Mouse (Mus musculus) cerebellum, adult 9-11 months (tissue): ENCODE measurements around the gene Bag3.
A peak's percentile ranks its signal among the peaks of the same experiment; 100 is the strongest.

Experiments used
- DNase-seq: peaks from one replicate; pipeline ENCODE4 v3.0.0; 2022

The Bag3 gene

DNA sequence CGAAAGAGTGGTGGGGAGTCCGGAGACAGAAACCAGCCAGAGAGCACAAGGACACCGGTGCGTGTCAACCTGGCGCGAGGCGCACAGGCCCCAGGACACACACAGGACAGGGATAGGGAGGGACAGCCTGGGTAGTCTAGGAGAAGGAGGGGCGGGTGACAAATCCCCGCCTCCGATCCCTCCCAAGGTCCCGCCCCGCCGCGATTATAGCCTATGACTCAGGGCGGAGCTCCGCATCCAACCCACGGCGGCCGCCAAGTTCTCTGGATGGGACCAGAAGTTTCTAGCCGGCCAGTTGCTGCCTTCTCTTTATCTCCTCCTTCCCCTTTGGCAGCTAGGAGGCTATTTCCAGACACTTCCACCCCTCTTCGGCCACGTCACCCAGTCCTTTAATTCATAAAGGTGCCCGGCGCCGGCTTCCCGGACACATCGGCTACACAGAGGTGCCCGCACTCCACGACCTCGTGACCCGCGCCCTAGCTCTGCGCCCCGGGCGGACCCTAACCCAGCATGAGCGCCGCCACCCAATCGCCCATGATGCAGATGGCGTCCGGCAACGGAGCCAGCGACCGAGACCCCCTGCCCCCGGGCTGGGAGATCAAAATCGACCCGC lies at the start of gene Bag3:
Gene Bag3, plus strand, starts transcription at position 268 of the 613 bp plus-strand sequence.
- DNase-seq = peak; percentile 86

DNA sequence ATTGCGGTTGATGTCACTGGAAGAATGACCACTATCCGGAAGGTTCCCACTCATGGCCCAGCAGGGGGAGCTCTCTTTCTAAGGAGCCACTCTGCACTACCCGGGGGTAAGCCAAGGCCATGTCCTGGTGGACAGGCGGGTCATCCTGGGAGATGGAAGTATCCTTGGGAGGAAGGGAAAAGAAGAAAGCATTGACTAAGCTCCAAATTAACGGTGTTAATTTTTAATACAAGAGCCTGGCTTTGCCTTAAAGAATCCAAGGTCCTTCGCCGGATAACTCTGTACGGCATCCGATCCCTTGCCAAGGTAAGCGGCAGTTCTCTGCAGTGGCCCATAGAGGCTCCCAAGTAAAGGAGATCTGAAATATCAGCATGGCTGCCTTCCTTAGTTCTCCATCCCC lies 49.1 kb upstream of the Bag3 start:
- DNase-seq = peak; percentile 87

DNA sequence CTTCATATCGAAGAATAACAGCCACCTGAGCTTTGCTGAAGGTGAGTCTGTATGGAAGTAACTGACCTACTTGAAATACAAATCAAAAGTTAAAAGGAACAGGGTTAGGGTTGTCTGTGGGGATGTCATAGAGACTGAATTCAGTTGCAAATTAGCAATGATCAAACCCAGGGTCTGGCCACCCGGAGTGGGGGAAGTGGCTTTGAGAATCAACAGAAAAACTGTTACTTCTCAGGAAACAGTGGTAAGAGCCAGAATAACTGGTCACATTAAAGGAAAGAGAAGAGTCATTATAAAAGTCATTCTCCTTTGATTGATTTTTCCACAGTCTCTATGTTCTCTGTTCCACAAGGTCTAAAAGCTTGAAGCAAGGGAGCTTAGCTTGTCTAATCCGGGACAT lies 34.4 kb upstream of the Bag3 start:
- DNase-seq = no peak

DNA sequence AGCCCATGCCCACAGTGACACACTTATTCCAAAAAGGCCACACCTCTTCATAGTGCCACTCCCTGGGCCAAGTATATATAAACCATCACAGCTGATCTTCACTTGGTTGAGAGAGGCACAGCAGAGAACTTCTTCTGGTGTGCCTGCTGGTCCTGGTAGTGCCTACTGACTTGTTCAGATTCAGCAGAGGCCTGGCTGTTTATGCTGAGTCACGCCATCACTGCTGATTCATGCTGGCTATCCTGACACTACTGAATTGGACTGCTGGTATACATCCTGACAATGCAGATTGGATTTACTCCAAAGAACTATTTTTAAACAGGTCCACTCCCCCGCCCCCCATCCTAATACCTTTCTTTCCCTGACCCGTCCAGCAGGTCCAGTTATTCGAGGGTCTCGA lies 28.9 kb upstream of the Bag3 start:
- DNase-seq = no peak

DNA sequence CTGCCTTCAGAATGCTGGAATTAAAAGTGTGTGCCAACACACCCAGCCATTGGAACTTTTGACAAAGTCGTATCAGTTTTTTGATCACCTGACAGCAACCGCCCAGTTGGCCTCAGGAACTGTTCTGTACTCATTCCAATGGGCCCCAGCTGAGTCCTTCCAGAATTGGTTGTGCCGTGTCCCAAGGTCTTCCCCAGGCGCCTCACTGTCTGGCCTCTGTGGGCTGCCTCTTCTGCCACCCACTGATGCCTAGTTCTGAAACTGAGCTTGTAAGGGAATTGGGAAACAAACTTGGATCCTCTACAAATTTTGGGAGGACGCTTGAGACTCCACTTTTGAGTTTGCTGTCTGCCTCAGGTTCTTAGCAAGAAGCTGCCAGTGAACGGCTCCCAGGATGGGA lies 23.6 kb upstream of the Bag3 start:
- no peak for DNase-seq

DNA sequence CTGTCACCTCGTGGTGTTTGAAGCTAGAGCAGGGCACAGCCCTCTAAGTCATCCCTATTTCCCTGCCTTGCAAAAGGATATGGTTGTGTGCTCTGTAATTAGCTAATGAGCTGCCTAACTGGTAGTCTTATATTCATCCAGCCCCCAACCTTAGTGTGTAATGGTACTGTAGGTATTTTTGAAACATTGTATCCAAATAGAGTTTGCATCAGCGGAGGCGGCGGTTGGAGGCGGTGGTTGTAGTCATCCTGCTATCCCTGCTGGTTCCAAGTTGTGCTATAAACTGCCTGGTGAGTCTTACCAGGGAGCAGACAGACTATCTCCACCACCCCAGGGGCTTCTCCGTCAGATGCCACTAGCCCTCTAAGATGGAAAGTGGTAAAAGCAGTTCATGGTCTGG lies 19.3 kb upstream of the Bag3 start:
- no peak for DNase-seq

DNA sequence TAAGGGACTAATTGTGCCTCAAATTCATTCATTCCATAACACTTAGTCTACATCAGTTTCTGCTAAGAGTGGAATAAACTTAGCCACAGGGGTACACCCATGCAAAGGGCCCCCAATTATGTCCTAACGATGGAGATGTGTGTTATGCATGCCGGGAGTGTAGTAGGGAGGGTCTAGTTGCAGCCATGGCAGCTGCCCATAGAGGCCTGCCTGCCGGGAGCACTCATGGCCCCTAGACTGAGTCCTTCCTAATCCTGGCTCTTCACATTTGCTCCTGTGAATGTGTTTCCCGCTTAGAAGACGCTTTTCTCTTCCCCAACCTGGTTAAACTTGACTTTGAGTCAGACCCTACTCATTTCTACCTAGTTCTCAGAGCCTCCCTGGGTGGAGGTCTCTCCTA lies 11.5 kb upstream of the Bag3 start:
- no peak for DNase-seq

DNA sequence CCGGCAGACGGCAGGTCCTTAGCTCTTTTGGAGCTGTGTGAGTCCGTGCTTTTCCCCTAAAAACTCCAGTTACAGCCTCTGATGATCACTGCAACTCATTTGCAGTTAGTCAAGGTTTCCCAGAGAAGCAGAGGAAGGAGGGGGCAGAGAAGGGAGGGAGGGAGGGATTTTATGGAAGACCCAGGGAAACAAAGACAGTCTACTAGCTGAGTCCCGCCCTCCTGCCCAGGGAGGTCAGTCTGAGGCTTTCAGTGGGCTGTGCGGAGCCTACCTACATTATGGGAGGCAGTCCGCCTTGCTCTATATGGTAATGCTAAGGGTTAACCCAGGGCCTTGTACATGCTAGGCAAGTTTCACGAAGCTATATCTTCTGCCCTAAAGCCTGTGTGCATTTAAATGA lies 9.9 kb upstream of the Bag3 start:
- no peak for DNase-seq

DNA sequence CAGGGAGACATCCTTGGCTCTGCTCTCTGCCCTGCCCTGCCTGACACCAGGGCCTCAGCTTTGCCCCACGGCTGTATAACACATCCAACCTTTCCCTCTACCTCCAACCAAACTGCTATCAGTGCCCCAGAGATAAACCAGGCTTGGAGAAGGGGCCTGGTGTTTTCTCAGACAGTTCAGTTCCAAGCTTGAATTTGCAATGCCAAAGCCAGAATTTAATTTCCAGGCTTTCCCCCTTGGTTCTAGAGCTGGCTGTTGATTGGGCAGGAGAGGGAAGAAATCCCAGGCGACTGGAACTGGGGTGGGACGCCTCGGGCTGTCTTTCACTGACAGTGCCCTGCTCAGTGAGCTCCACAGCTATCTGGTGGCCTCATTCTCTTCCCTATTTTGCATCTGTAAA lies 9.1 kb upstream of the Bag3 start:
- no peak for DNase-seq

DNA sequence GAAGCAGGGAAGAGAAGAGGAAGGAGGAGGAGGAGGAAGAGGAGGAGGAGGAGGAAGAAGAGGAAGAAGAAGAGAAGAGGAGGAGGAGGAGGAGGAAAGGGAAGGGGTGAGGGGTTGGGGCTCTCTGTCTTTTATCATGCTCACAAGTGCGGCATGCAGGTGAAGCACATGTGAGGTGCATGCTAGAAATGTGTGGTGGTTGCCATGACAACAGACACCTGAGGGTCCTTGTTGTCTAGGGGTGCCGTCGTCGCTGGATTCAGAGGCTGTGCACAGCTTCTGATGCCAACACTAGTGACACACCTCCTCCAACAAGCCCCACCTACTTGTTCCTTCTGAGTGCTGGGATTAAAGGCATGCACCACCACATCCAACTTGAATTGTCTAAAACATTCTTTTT lies 7.1 kb upstream of the Bag3 start:
- DNase-seq = no peak

DNA sequence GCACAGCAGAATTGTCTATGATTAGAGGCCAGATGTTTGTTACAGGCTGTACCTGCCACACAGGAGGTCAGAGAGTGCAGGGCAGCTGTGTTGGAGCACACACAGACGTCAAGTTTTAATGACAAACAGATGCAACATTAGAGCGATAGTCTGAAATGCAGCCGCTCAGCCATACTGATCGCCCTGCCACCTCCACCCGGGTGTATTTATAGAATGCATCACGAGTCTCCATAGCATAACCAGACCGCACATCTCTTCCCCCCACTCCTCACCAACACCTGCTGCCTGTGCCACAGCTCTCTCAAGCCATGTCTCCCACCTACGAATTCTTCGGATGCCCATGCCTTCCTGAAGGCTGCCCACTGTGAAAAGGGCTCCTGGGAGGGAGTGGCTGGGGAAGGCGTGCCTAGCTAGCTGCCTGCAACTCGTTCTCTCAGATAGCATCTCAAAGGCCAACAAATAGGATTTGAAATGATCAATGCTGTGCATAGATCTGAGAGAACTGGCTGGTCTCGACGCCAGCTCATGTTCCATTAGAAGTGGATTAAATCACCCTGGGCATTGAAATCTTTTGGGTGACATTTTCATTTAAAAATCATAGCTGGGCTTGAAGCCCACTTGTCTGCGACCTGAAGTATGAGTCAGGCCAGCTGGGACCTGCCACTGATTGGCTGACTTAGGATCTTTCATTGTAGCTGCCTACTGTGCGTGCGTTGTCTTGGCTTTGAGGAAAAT lies 3.9 kb upstream of the Bag3 start:
- DNase-seq = no peak

DNA sequence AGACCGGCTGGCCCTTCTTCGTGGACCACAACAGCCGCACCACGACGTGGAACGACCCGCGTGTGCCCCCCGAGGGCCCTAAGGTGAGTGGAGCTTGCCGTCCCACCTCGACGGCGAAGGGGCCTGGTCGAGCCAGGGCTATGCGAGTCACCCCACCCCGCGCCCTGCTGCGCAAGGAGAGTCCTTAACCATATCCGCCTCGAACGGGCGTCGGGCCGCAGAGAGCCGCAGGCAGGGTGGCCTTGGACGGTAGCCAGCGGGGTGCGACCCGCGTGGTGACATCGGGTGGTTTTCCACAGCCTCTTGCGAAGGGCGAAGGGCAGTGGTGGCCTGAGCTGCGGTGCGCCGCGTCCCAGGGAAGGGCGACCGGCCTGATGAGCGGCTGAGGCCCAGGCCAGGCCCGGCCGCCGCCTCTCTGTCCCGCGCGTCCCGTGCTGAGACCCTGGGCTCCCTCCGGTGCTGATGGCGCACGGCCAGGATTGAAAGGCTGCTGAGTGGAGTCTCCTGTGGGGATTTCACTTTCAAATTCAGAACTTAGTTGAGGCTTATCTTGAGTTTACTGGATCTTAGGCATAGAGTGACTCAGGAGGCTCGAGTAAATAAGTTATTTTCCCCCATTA lies 656 bp downstream of the Bag3 start:
- DNase-seq = peak; percentile 62

DNA sequence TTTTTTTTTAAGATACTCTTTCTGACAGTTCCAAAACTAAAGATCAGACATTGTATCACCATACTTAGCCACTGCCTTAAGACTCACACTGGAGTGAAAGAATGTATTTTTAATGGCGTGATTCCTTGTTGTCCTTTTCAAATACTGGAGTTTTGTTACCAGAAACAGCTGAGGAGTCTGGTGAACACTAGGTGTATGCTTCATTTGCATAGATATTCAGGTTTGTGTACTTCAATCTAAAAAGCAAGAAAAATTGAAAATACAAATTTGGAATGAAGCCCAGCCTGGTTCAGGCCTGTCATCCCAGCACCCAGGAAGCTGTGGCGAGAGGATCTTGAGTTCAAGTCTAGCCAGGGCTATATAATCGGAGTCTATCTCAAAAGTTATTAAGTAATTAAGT lies 1.2 kb downstream of the Bag3 start:
- peak; percentile 8 for DNase-seq

DNA sequence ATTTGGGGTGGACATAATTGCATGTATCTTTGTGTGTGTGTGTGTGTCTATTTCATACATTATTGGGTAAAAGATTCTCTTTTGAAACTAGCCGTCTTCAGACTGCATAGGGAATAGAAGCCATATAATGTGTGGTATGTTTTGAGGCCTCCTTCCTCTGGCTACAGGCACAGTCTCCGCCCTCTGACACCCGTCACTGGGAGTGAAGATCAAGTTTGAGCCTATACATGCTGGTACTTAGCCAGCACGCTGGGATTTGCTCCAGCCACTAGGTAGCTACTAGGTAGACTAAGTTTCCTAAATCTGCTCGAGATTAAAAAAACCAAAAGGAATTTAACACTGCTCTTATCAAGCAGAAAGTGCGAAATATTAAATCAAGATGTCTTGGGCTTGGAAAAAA lies 3.2 kb downstream of the Bag3 start:
- peak; percentile 16 for DNase-seq

DNA sequence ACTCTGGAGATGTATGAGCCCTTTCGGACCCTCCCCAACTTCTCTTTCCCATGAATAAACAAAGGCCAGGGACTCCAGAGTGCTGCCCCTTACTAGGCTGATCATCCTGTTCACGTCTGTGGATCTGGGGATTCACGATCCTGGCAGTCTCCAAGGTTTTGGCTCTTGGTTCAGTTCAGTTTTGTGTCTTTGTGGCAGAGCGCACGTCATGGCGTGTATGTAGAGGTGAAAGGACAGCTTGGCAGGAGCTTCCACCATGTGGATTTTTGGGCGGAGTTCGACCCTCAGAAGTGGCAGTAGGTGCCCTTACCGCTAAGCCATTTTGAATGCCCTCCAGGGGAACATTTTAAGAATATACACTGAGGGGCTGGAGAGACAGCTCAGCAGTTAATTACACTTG lies 5.2 kb downstream of the Bag3 start:
- DNase-seq = peak; percentile 23

DNA sequence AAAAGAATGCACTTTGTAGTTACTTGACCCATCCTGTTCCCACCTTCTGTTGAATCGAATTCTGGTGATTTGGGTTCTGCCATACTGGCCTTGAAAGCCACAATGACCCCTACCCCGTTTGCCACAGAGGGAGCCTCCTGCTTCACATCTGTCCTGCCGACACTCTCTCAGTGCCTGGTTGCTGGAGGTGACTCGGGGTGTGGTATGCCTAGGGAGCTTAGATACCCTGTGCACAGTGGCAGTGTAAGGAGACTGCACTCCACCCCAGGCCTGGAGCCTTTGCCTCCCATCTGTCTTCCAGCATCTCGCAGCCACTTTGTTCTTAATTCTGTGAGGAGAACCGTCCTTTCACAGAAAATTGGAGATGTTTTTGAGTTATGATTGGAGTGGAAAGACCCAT lies 5.7 kb downstream of the Bag3 start:
- DNase-seq = peak; percentile 21

DNA sequence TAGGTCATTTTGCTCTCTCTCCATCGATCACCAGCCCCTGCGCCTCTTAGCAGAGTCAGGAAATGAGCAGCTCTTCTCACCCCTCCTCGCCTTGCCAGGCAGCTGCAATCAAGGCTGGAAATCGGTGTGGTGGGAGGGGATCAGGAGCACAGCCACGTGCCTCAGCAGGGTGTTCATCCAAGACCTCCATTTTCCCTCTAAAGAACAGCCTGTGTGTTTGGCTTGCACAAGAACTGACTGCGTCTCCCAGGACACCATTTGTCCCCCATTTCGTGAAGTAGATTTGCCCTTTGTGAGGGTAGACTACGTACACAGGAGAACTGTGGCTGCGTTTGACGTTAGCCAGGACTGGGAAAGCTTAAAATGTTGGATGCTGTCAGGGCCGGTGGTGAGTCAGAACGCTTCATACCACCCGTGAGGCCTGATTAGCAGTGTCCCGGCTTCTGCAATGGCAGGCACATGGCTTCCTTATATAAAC lies 6.2 kb downstream of the Bag3 start:
- peak; percentile 42 for DNase-seq

DNA sequence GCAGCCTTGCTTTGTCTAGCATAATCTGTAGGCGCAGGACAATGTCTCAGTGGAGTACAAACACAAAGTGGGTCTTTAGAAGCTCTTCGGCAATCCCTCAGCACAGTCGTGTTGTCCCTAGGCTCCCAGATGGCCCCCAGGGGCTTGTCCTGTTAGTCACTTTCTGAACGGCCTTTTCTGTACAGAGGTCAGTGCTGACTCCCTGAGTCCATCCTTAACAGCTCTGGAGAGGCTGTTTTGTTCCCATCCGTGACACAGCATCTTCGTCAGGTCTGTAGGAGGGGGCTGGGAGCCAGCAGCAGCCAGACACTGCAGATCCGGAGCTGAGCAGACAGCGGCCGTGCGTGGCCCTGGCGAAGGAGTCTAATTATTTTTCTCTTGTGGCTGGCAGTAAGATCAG lies 7.6 kb downstream of the Bag3 start:
- DNase-seq = peak; percentile 52

DNA sequence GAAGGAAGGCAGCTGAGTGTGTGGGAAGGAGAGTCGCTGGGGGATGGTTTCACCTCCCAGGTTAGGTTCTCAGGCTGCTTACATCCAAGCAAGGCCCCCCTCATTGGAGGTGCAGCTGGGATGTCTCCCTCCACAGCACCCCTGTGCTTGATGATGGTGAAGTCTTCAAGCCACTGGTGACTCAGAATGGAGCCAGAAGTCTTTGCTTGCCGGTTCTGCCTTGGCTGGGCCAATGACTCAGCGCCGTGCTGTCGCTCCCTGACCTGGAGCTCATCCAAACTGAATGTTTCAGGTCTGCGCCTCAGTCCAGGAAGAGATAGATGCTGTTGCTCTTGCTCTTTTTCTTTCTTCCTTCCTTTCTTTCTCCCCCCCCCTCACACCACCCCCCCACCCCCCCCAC lies 8.5 kb downstream of the Bag3 start:
- peak; percentile 85 for DNase-seq

DNA sequence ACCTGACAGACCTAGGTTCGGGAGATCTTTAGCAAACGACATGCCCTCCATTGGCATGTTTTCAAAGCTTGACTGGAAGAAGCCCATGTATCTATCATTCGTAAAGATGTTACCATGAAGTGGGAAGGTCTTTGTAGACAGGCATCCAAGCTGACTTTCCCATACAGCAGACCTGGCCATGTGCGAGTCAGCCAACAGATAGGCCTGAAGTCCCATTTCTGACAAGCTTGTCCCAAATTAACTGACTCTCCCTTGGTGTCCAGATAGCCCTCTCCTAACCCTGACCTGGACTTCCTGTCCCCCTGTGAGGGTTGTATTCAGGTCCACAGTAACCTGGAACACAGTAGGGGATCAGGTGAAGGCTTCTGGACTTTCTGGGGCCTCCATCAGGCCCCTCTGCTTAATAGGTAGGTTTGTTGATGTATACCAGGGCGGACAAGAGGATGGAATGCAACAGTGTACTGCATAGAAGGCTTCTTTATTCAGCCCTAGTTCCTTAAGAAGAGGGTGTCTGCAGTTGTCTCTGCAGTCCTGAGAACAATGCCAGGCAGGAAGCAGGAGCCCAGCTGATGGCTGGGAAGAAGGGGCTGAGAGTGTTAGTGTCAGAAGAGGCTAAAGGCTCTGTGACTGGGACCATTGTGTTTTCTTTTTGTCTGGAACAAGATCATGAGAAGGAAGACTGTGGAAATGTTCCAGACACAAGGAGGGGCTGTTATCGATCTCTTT lies 9.2 kb downstream of the Bag3 start:
- peak; percentile 36 for DNase-seq

DNA sequence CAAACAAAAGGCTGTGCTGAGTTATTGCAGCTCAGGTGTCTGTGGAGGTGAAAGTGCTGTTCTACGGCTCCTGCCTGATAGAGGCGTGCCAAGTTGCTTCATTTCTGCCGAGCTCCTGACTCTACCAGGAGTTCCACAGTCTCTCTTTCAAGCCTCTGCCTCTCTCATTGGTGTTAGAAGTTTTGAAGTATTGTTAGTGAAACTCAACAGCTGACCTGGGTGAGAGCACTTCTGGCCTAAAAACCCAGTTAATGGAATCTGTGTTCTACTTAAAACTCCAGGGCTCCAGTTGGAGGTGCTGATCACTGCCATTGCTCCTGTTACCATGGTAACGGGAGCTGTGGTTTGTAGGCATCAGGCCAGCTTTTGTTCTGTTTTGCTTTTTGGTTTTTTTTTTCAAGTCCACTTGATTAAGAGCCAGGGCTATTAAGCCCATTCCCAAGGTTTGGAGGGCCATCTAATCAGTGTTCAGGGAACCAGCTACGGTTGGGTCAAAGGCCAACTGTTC lies 11.6 kb downstream of the Bag3 start:
- no peak for DNase-seq

DNA sequence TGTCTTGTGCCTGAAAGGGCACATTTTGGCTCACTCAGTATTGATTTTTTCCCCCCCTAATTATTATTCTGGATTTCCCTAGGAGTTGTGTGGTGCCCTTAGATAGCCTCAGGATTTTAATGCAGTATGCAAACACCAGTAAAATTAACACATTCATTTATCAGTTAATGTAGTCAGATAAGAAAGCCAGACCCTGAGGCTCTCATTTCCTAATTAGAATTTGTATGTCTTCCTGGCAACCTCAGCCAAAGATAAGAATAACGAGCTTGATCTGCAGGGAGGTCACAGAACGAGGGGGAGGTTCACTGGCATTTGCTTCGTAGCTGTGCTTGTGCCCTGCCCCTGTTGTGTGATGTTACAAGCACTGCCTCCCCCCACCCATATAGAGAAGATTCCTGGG lies 12.7 kb downstream of the Bag3 start:
- no peak for DNase-seq

DNA sequence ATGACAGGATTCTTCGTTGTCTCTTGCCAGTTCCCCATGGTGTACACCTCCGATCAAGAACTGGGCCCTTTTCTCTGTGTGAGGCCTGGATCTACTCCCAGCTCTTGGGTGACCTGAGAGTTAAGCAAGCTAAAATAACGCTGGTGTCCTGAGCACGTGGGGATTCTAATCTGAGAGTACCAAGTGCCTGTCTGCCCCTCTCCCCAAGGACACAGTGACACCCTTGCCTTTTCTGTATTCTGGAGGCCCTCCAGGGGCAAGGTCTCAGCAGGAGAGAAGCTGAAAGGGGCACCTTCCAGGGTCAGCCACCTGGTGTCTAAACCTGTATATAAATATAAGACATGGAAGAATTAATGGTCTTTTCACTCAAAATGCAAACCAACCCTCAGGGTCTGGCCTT lies 14.3 kb downstream of the Bag3 start:
- no peak for DNase-seq

DNA sequence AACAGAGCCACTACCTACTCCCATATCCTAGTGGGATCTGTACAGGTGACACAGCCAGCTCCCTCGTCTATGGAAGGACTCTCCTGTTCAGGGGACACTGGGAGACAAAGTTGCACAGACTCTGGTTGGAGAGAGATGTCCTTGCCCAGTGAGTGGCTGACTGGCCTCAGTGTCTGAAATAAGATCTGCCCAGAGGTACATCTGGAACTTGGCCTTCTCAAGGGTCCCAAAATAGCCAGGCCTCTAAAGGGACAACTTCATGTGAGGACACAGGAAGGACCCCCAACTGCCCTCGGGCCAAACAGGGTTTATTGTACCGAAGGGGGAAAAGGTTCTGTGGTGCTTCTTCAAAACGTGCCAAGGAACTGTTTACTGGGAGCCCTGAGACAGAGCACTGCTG lies 14.8 kb downstream of the Bag3 start:
- DNase-seq = no peak
